Mouse (Mus musculus) kidney, adult 2 months (tissue): Measurements from ENCODE around the gene D930048N14Rik.

Experiments used
- CTCF ChIP-seq: fragments of 200-500 bp; conservative IDR thresholded peaks from 2 replicates; pipeline ENCODE4 v1.5.1; 2011; ENCODE audit warnings: low read depth, mild to moderate bottlenecking, control low read depth, low read length, moderate library complexity, mixed read lengths; ENCODE audit not compliant: insufficient read depth, insufficient read length
- POLR2A ChIP-seq: fragments of 200-500 bp; IDR thresholded peaks from one replicate; pipeline ENCODE4 v1.6.1; 2011; ENCODE audit warnings: low read depth, low read length, control low read depth

DNA sequence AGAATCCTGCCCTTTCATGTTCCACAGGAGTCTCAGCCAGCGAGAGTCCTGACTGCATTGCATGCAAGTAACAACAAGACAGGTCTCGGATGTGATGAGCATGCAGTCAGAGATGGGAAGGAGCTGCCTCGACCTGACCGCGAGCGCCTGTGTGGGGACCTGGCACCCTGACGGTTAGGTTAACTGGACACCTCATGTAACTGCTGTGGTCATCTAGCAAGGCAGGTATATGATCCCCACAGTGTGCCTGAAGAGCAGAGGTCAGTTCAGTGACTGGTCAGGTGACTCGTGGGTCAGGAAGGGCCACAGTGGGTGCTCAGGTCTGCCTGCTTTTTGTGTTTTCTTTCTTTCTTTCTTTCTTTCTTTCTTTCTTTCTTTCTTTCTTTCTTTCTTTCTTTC lies 31.2 kb downstream of the D930048N14Rik start:
- TF ChIP-seq POLR2A (no peak), CTCF (no peak)
